Mouse (Mus musculus): ENCODE data around the gene Olfr101. TPM values are rescaled to one million over a fixed set of nuclear protein-coding genes. Genes with fewer than 3 reads are reported as not detected.

The Olfr101 gene
- not detected for total RNA-seq (2021)

DNA sequence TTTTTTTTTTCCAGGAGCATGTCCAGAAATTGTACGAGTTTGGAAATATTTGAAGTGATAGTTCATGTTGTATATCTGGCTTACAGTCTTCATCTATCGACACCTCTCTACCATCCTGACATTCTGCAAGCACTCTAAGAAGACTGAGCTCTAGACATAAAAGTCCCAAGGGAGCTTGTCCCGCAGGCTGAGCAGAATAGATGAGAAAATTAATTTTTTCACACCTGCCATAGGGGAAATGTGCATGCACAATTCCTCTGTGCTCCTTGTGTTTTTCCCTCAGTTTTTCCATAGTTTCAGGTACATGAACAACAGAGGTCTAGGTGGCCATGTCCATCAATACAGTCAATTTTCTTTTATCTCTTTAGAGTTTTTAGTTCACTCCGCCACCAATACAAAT lies at the start of gene Olfr101:
TSS of gene Olfr101 (minus strand) at position 101 of the 400 bp plus-strand sequence.
- no peak for DNase-seq
- intact Hi-C loops (cut with DNase I), result no loop called here

DNA sequence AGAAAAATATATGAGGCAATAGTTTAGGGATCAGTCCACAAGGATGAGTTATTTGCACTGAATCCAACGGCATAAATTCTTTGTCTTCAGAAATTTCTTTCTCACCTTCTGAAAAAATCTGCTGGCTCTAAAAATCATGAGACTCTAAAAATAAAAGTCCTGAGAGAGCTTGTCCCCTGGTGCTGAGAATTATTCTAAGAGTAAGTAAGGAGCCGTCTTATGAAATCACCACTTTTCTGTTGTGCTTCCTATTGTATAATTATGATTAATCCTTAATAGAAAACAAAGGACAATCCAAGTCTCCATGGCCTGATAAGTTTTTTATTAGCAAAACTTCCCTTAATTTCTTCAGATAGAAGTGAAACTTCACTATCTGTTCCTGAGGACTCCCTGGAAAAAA lies 35.5 kb upstream of the Olfr101 start, which contains the start of gene Olfr103:
TSS of gene Olfr103 (minus strand) at position 101 of the 400 bp plus-strand sequence.
- intact Hi-C loops (cut with DNase I), result no loop called here
- no peak for DNase-seq

DNA sequence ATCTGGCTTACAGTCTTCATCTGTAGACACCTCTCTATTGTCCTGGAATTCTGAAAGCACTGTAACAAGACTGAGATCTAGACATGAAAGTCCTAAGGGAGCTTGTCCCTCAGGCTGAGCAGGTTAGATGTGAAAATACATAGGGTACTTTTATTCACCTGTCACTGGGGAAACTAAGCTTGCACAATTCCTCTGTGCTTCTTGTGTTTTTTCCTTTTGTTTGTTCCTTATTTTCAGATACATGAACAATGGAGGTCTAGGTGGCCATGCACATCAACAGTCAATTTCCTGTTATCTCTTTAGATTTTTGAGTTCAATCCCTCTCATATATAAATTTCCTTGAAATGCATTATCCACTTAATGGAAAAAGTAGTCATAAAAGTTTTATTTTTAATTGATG lies 12.8 kb upstream of the Olfr101 start, which contains the start of gene Olfr102:
TSS of gene Olfr102 (minus strand) at position 101 of the 400 bp plus-strand sequence.
- no peak for DNase-seq
- intact Hi-C loops (cut with DNase I), result no loop called here

GRCm38 (mm10) chr17:37310146-37310699 lies 6.1 kb upstream of the Olfr101 start:
- intact Hi-C loops (cut with DNase I), result no loop called here
- DNase-seq, result no peak

DNA sequence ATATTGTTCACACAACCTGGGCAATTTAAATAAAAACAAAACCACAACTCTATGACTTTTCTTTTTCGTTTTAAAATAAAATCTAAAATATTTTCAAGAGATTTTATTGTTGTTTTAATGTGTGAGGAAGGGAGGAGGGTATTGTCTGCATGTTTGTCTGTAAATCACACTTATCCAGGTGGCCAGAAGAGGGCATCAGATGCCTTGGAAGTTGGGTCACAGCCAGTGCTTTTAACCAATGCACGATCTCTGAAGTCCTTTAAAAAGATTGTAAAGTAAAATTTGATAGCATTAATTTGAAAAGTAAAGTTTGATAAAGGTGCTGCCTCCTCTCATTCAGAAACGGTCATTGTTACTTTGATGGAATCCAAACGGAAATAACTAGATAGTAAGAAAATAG lies 4.4 kb upstream of the Olfr101 start:
- DNase-seq, result no peak
- intact Hi-C loops (cut with DNase I), result no loop called here

- DNase-seq, result no peak
- intact Hi-C loops (cut with DNase I), result no loop called here
Measured at GRCm38 (mm10) chr17:37283360-37283759, 20.8 kb downstream of the Olfr101 start, which contains the start of gene Olfr99. Gene Olfr99 (minus strand): TSS chr17:37283460.

DNA sequence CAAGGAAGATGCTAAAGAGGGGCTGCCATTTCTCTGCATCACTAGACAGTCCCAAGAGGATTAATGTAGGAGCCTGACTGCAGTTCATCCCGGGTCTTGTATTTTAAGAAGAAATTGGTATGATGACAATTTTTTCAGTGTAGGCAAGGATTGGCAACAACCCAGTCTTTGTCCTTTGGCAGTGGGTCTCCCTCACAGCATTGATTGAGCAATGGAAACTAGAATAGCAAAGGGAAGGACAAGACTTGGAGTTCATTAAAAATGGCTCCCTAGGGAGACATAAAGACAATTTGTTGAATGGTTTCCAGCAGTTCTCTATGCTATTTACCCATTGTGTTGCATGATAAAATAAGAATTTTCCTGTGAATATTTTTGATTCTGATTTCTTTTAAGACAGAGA lies 23.8 kb downstream of the Olfr101 start:
- intact Hi-C loops (cut with DNase I), result no loop called here
- DNase-seq, result no peak

DNA sequence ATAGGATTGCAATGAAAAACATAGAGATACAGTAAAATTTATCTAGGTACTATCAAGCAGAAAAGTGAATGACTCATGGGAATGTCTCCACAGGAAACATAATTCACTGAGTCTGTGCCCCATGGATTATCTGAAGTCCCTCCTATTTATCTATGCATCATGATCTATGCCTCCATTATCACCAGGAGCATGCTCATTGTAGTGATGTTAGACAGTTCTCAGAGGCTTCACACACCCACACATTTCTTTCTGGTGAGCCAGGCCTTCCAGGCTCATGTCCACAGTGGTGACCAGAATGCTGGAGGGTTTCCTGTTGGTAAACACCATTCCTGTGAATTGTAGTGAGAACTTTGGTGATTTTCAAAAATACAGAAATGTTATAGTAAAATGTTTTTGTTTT lies 27.5 kb downstream of the Olfr101 start:
- no peak for DNase-seq
- intact Hi-C loops (cut with DNase I), result no loop called here

DNA sequence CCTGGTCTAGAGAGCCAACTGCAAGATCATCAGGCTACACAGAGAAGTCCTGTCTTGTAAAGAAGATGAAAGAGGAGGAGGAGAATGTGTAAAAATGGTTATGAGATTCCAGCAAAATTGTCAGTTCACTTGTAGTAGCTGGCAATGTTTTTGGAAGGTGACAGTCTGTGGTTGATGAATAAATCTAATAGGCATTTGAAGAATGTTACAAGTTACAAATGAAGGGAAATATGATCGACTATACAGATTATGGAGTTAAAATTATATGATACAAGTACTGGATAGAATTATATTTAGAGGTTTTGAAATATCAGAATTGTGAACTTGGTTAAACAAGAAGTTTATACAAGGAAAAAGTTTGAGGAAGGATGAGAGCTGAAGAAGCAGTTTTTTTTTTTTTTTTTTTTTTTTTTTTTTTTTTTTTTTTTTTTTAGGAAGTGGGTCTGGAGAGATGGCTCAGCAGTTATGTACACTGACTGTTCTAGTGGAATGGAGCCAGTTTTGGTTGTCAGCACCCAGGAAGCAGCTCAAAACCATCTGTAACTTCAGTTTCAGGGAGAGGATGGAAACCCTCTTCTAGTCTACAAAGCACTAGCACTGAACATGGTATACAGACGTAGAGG lies 28.4 kb downstream of the Olfr101 start:
- no peak for DNase-seq
- intact Hi-C loops (cut with DNase I), result no loop called here

DNA sequence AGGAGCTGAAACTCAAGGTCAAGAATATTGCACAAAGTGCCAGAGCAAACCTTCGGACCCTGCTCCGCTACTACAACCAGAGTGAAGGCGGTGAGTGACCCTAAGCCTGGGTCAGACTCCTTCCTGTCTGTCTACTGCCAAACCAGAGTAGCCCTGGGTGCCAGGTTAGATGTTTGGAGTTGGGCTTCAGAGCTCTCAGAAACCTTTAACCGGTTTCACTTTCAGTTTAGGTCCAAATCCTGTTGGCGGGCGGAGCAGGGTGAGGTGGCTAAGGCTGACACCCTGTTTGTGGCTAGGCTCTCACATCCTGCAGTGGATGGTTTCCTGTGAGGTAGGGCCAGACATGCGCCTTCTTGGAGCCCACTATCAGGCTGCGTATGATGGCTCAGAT lies 33.4 kb downstream of the Olfr101 start:
- intact Hi-C loops (cut with DNase I), result no loop called here
- DNase-seq, result no peak

DNA sequence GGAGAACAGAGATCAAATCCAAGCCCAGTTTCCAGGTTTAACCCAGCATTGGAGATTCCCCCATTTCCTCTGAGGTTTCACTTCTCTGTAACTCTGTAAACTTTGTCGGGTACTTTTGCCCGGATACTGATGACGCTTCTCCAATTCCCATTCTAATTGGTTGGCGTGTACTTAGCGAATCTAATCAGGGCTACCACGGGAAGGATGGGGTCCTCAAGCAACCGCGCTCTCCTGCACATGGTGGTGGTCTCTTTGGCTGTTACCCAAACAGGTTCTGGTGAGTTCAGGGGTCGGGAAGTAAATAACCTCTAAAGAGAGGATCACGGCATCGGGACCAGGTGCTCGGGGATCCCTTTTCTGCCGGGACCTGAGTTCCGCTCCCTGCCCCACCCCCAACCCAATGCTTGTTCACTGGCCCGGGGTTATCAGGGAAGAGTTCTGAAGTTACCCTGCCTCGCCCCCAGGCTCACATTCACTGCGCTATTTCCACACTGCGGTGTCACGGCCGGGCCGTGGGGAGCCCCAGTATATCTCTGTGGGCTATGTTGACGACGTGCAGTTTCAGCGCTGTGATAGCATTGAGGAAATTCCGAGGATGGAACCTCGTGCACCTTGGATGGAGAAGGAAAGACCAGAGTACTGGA lies 33.9 kb downstream of the Olfr101 start, which contains the start of gene H2-M3:
TSS of gene H2-M3 (plus strand) at position 163 of the 644 bp plus-strand sequence.
- intact Hi-C loops (cut with DNase I), result no loop called here
- peak; percentile 77 for DNase-seq

GRCm38 (mm10) chr17:37263626-37264025 lies 40.5 kb downstream of the Olfr101 start, which contains the start of gene Olfr98:
Gene Olfr98 (minus strand): TSS chr17:37263749.
- no peak for DNase-seq
- intact Hi-C loops (cut with DNase I), result no loop called here

GRCm38 (mm10) chr17:37250544-37250943 lies 53.6 kb downstream of the Olfr101 start:
- intact Hi-C loops (cut with DNase I), result no loop called here
- peak; percentile 3 for DNase-seq

DNA sequence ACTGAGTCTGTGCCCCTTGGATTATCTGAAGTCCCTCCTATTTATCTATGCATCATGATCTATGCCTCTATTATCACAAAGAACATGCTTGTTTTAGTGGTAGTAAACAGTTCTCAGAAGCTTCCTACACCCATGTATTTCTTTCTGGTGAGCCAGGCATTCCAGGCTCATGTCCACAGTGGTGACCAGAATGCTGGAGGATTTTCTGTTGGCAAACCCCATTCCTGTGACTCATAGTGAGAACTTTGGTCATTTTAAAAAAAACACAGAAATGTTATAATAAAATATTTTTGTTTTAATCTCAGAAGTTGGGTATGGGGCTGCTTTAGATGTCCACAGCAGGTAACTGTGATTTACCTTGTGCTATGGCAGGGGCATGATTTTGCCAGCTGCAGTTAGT lies 54.7 kb downstream of the Olfr101 start:
- intact Hi-C loops (cut with DNase I), result no loop called here
- DNase-seq, result no peak

Other genes with a start within 250 kb of the Olfr101 start
- not detected for gene Olfr90, start 215.8 kb downstream of the Olfr101 start, total RNA-seq (2021)
- gene Olfr91, start 206.0 kb downstream of the Olfr101 start, total RNA-seq (2021), result not detected
- not detected for gene Olfr92, start 184.2 kb downstream of the Olfr101 start, total RNA-seq (2021)
- gene Olfr93, start 142.8 kb downstream of the Olfr101 start, total RNA-seq (2021), result not detected
- not detected for gene Ubd, start 110.4 kb downstream of the Olfr101 start, total RNA-seq (2021)
- gene Olfr94, start 103.3 kb downstream of the Olfr101 start, total RNA-seq (2021), result not detected
- gene Olfr95, start 91.2 kb downstream of the Olfr101 start, total RNA-seq (2021), result not detected
- not detected for gene Olfr96, start 84.2 kb downstream of the Olfr101 start, total RNA-seq (2021)
- not detected for gene Olfr97, start 67.0 kb downstream of the Olfr101 start, total RNA-seq (2021)
- not detected for gene Olfr98, start 40.6 kb downstream of the Olfr101 start, total RNA-seq (2021)
- gene H2-M3, start 34.1 kb downstream of the Olfr101 start, total RNA-seq (2021), result 1 to 10 TPM; 1.6 to 1.7 TPM
- gene Olfr99, start 20.9 kb downstream of the Olfr101 start, total RNA-seq (2021), result not detected
- not detected for gene Olfr102, start 12.7 kb upstream of the Olfr101 start, total RNA-seq (2021)
- not detected for gene Olfr103, start 35.4 kb upstream of the Olfr101 start, total RNA-seq (2021)
- gene Olfr104-ps, start 55.3 kb upstream of the Olfr101 start, total RNA-seq (2021), result not detected
- gene Olfr105-ps, start 74.7 kb upstream of the Olfr101 start, total RNA-seq (2021), result not detected
- not detected for gene Olfr106-ps, start 86.1 kb upstream of the Olfr101 start, total RNA-seq (2021)
- not detected for gene Olfr107, start 94.9 kb upstream of the Olfr101 start, total RNA-seq (2021)
- gene Olfr108, start 141.2 kb upstream of the Olfr101 start, total RNA-seq (2021), result not detected
- gene Olfr109, start 154.6 kb upstream of the Olfr101 start, total RNA-seq (2021), result not detected
- not detected for gene H2-M2, start 179.2 kb upstream of the Olfr101 start, total RNA-seq (2021)
- not detected for gene Olfr110, start 188.2 kb upstream of the Olfr101 start, total RNA-seq (2021)
- gene Olfr111, start 203.7 kb upstream of the Olfr101 start, total RNA-seq (2021), result under 1 TPM in 1 of 2 experiments, not detected in 1; 0.18 TPM